Mouse (Mus musculus): ENCODE results near the gene Tbcb. TPM values are rescaled to one million over a fixed set of nuclear protein-coding genes. Genes with fewer than 3 reads are reported as not detected.
"Not testable (repeated sequence)": the region's sequence is repeated elsewhere in the genome, so short reads cannot be mapped to it uniquely, and the experiment has no call there.

Gene Tbcb
- polyA plus RNA-seq, 1 experiment from 2014 or later, result 184 TPM

DNA sequence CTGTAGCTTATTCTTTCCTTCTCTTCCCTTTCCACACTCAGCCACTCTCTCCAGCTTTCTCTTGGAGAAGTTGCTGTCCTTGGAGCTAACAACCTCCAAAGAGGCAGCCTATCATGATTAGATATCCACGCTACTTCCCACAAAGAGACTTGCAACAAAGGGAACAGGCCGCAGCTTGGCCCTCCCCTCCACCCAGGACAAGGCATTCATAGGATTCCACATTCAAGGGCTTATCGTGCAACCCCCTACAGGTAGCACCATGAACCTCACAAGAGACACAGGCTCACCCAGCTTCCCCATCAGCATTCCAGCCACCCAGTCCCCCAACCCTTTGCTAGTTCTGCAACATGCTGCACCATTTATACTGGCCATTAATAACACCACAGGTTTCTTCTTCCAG lies 34.7 kb upstream of the Tbcb start:
- peaks cover 4% of the 10 kb centered on the region; the same call in 1 of the 2 replicates for H3K4me1 ChIP-seq (ENCODE audit: control insufficient read depth, insufficient read depth, low read length)
- H3K36me3 ChIP-seq (ENCODE audit: control insufficient read depth, insufficient read depth, low read length), result peaks cover 7% of the 10 kb centered on the region
- no peak overlapping the region for H3K9ac ChIP-seq (ENCODE audit: low read depth, low read length)
- no peak overlapping the region for H3K4me3 ChIP-seq (ENCODE audit: low read depth, low read length)
- H3K9me3 ChIP-seq (replicated peaks; ENCODE audit: control insufficient read depth, low read length), result no peaks in the 10 kb centered on the region
- 45% methylated on average over 3 of the region's 3 CpGs for WGBS (ENCODE audit: insufficient replicate concordance)
- H3K27ac ChIP-seq (ENCODE audit: low read depth, low read length), result peak overlapping the region; percentile 24; the same call in 1 of the 2 replicates
- no peak overlapping the region for H3K4me2 ChIP-seq
- ATAC-seq (replicated peaks; ENCODE audit: insufficient number of reproducible peaks, low FRiP score, low TSS enrichment), result no peak
- H3K27me3 ChIP-seq (ENCODE audit: control insufficient read depth, insufficient read depth, low read length), result no peaks in the 10 kb centered on the region

GRCm38 (mm10) chr7:30265935-30266334 lies 33.9 kb upstream of the Tbcb start:
- H3K4me3 ChIP-seq (ENCODE audit: low read depth, low read length), result no peak overlapping the region
- H3K36me3 ChIP-seq (ENCODE audit: control insufficient read depth, insufficient read depth, low read length), result peaks cover 2% of the 10 kb centered on the region
- no peak overlapping the region for H3K27ac ChIP-seq (ENCODE audit: low read depth, low read length)
- WGBS (ENCODE audit: insufficient replicate concordance), result 89% methylated on average over 7 of the region's 7 CpGs
- no peak overlapping the region for H3K4me2 ChIP-seq
- H3K4me1 ChIP-seq (ENCODE audit: control insufficient read depth, insufficient read depth, low read length), result peaks cover 4% of the 10 kb centered on the region; the same call in 1 of the 2 replicates
- H3K9me3 ChIP-seq (replicated peaks; ENCODE audit: control insufficient read depth, low read length), result no peaks in the 10 kb centered on the region
- H3K9ac ChIP-seq (ENCODE audit: low read depth, low read length), result no peak overlapping the region
- H3K27me3 ChIP-seq (ENCODE audit: control insufficient read depth, insufficient read depth, low read length), result no peaks in the 10 kb centered on the region
- ATAC-seq (replicated peaks; ENCODE audit: insufficient number of reproducible peaks, low FRiP score, low TSS enrichment), result no peak

GRCm38 (mm10) chr7:30265531-30265930 lies 33.5 kb upstream of the Tbcb start:
- H3K9ac ChIP-seq (ENCODE audit: low read depth, low read length), result no peak overlapping the region
- ATAC-seq (replicated peaks; ENCODE audit: insufficient number of reproducible peaks, low FRiP score, low TSS enrichment), result no peak
- no peaks in the 10 kb centered on the region for H3K9me3 ChIP-seq (replicated peaks; ENCODE audit: control insufficient read depth, low read length)
- 95% methylated on average over 5 of the region's 5 CpGs for WGBS (ENCODE audit: insufficient replicate concordance)
- H3K27me3 ChIP-seq (ENCODE audit: control insufficient read depth, insufficient read depth, low read length), result no peaks in the 10 kb centered on the region
- no peak overlapping the region for H3K4me3 ChIP-seq (ENCODE audit: low read depth, low read length)
- no peak overlapping the region for H3K27ac ChIP-seq (ENCODE audit: low read depth, low read length)
- H3K4me2 ChIP-seq, result no peak overlapping the region
- no peaks in the 10 kb centered on the region; the same call in none of the 2 replicates for H3K36me3 ChIP-seq (ENCODE audit: control insufficient read depth, insufficient read depth, low read length)
- peaks cover 4% of the 10 kb centered on the region; the same call in 1 of the 2 replicates for H3K4me1 ChIP-seq (ENCODE audit: control insufficient read depth, insufficient read depth, low read length)

- WGBS (ENCODE audit: insufficient replicate concordance), result 71% methylated on average over 2 of the region's 2 CpGs
- Histone ChIP-seq H3K27me3 (ENCODE audit: control insufficient read depth, insufficient read depth, low read length) (no peaks in the 10 kb centered on the region), H3K9me3 (replicated peaks; ENCODE audit: control insufficient read depth, low read length) (no peaks in the 10 kb centered on the region), H3K4me1 (ENCODE audit: control insufficient read depth, insufficient read depth, low read length) (peaks cover 4% of the 10 kb centered on the region; the same call in 1 of the 2 replicates), H3K36me3 (ENCODE audit: control insufficient read depth, insufficient read depth, low read length) (no peaks in the 10 kb centered on the region; the same call in none of the 2 replicates), H3K4me2 (no peak overlapping the region), H3K27ac (ENCODE audit: low read depth, low read length) (no peak overlapping the region), H3K9ac (ENCODE audit: low read depth, low read length) (no peak overlapping the region), H3K4me3 (ENCODE audit: low read depth, low read length) (no peak overlapping the region)
- ATAC-seq (replicated peaks; ENCODE audit: insufficient number of reproducible peaks, low FRiP score, low TSS enrichment), result no peak
Observed at GRCm38 (mm10) chr7:30265041-30265440, 33.0 kb upstream of the Tbcb start.

DNA sequence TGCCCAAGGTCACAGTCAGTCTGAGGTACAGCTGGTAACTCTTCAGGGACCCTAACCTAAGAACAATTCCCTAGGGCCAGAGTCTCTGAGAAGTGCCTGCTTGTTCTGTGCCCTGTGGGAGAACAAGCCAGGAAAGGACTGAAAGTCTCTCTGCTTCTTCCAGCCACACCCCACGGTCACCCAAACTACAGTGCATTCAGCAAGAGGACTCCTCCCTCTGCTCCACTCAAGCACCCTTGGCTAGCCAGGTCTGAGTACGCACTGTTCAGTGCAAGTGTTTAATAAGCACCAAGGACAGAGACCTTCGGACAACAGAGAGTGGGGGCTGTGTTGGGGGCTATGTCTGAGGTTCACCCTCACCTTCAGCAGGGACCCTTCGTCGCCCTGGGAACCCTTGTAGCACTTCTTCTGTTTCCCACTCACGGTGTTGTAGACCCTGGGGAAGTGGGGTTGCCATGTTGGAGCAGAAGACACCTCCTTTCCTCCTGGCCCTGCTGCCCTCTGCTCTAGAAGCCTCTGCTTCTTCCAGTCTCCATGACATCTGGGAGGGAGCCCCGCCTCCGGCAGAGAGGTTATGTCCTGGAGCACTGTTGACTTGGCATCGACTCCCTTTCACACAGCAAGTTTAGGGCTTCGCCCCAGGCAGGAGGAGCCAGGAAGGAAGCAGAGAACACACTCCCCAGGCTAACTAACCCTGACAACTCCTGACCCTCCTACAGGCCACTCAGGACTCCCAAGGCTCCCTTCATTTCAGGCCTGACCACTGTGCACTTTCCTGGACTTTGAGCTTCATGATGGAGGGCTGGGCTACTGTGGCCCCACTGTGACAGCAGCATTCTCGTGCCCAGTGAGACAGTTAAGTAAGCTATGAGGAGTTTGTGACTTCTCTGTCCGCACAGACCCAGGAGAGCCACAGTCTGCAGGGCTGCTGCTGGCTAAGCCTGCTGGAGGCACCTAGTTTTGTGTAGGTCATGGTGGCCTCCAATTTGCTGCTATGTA lies 20.2 kb upstream of the Tbcb start:
- no peak overlapping the region for H3K4me2 ChIP-seq
- no peaks in the 10 kb centered on the region for H3K4me1 ChIP-seq (ENCODE audit: control insufficient read depth, insufficient read depth, low read length)
- H3K27me3 ChIP-seq (ENCODE audit: control insufficient read depth, insufficient read depth, low read length), result no peaks in the 10 kb centered on the region
- no peak overlapping the region for H3K4me3 ChIP-seq (ENCODE audit: low read depth, low read length)
- WGBS (ENCODE audit: insufficient replicate concordance), result 84% methylated on average over 12 of the region's 12 CpGs
- no peaks in the 10 kb centered on the region for H3K9me3 ChIP-seq (replicated peaks; ENCODE audit: control insufficient read depth, low read length)
- no peak overlapping the region for H3K9ac ChIP-seq (ENCODE audit: low read depth, low read length)
- ATAC-seq (replicated peaks; ENCODE audit: insufficient number of reproducible peaks, low FRiP score, low TSS enrichment), result no peak
- H3K27ac ChIP-seq (ENCODE audit: low read depth, low read length), result no peak overlapping the region
- H3K36me3 ChIP-seq (ENCODE audit: control insufficient read depth, insufficient read depth, low read length), result peaks cover 12% of the 10 kb centered on the region; the same call in 1 of the 2 replicates

GRCm38 (mm10) chr7:30237374-30237773 lies 5.3 kb upstream of the Tbcb start:
- H3K36me3 ChIP-seq (ENCODE audit: control insufficient read depth, insufficient read depth, low read length); H3K4me1 ChIP-seq (ENCODE audit: control insufficient read depth, insufficient read depth, low read length); H3K9me3 ChIP-seq (replicated peaks; ENCODE audit: control insufficient read depth, low read length); H3K4me3 ChIP-seq (ENCODE audit: low read depth, low read length); H3K27ac ChIP-seq (ENCODE audit: low read depth, low read length); ATAC-seq (replicated peaks; ENCODE audit: insufficient number of reproducible peaks, low FRiP score, low TSS enrichment); H3K9ac ChIP-seq (ENCODE audit: low read depth, low read length); H3K4me2 ChIP-seq; H3K27me3 ChIP-seq (ENCODE audit: control insufficient read depth, insufficient read depth, low read length): not testable (repeated sequence)
- WGBS (ENCODE audit: insufficient replicate concordance), result 79% methylated on average over 3 of the region's 3 CpGs

DNA sequence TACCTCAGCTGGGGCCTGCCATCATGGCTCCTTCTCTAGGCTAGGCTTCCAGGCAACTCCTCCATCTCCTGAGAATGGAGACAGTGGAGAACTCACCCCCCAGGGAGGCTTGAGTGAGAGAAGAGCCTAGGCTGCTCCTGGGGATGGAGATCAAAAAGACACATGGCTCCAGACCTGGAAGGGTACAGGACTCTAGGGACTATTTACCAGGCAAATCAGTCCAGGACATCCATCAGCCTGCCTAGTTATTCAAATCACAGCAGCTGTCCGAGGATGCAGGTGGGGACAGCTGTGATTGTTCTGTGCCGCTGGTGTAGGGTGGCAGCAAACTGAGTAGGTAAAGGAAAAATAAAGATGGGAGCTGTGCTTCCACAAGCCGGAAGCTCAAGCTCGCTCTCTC lies 3.6 kb upstream of the Tbcb start, which contains the start of gene Ovol3:
Ovol3 (minus strand) TSS at position 101 of the 400 bp plus-strand sequence.
- H3K4me2 ChIP-seq, result no peak within 1 kb of the TSS
- no peak within 1 kb of the TSS for H3K4me3 ChIP-seq (ENCODE audit: low read depth, low read length)
- WGBS (ENCODE audit: insufficient replicate concordance), result 81% methylated on average over 4 of the region's 4 CpGs
- no peak within 1 kb of the TSS for H3K9ac ChIP-seq (ENCODE audit: low read depth, low read length)
- ATAC-seq (replicated peaks; ENCODE audit: insufficient number of reproducible peaks, low FRiP score, low TSS enrichment), result no peak
- H3K36me3 ChIP-seq (ENCODE audit: control insufficient read depth, insufficient read depth, low read length), result peaks cover 3% of the 10 kb centered on the region; the same call in 1 of the 2 replicates
- H3K27me3 ChIP-seq (ENCODE audit: control insufficient read depth, insufficient read depth, low read length), result no peaks in the 10 kb centered on the region
- no peak within 1 kb of the TSS for H3K27ac ChIP-seq (ENCODE audit: low read depth, low read length)
- peaks cover 6% of the 10 kb centered on the region; the same call in 1 of the 2 replicates for H3K4me1 ChIP-seq (ENCODE audit: control insufficient read depth, insufficient read depth, low read length)
- no peaks in the 10 kb centered on the region for H3K9me3 ChIP-seq (replicated peaks; ENCODE audit: control insufficient read depth, low read length)

GRCm38 (mm10) chr7:30235091-30235490 lies 3.0 kb upstream of the Tbcb start:
- Histone ChIP-seq H3K9ac (ENCODE audit: low read depth, low read length) (no peak overlapping the region), H3K27me3 (ENCODE audit: control insufficient read depth, insufficient read depth, low read length) (no peaks in the 10 kb centered on the region), H3K4me2 (no peak overlapping the region), H3K36me3 (ENCODE audit: control insufficient read depth, insufficient read depth, low read length) (0 out of 2 replicates have a peak, but pooled peaks cover under 1% of the 10 kb centered on the region), H3K27ac (ENCODE audit: low read depth, low read length) (no peak overlapping the region), H3K4me3 (ENCODE audit: low read depth, low read length) (no peak overlapping the region), H3K9me3 (replicated peaks; ENCODE audit: control insufficient read depth, low read length) (no peaks in the 10 kb centered on the region), H3K4me1 (ENCODE audit: control insufficient read depth, insufficient read depth, low read length) (peaks cover 6% of the 10 kb centered on the region; the same call in 1 of the 2 replicates)
- no peak for ATAC-seq (replicated peaks; ENCODE audit: insufficient number of reproducible peaks, low FRiP score, low TSS enrichment)
- 88% methylated on average over 8 of the region's 8 CpGs for WGBS (ENCODE audit: insufficient replicate concordance)
